Mouse (Mus musculus) spleen, adult 2 months (tissue): ENCODE data around the gene Ttc13.

Experiments
- CTCF ChIP-seq: fragments of 200-500 bp; IDR thresholded peaks from 2 replicates; pipeline ENCODE4 v1.5.1; 2011; ENCODE audit warnings: mild to moderate bottlenecking, inconsistent platforms; ENCODE audit not compliant: insufficient read depth, insufficient read length, insufficient replicate concordance; ENCODE audit errors: extremely low read depth
- POLR2A ChIP-seq: fragments of 200-500 bp; IDR thresholded peaks from 2 replicates; pipeline ENCODE4 v1.6.1; 2011; ENCODE audit warnings: low read depth, low read length, inconsistent platforms

- TF ChIP-seq CTCF = no peak
- TF ChIP-seq POLR2A = no peak
These were observed 39.6 kb downstream of the Ttc13 start for GRCm38 (mm10) chr8:124682218-124682617.
